Mouse (Mus musculus): ENCODE results near the gene Ssbp3. TPM values are rescaled to one million over a fixed set of nuclear protein-coding genes. Genes with fewer than 3 reads are reported as not detected.

Ssbp3 gene
- polyA plus RNA-seq, 1 experiment, result not detected

DNA sequence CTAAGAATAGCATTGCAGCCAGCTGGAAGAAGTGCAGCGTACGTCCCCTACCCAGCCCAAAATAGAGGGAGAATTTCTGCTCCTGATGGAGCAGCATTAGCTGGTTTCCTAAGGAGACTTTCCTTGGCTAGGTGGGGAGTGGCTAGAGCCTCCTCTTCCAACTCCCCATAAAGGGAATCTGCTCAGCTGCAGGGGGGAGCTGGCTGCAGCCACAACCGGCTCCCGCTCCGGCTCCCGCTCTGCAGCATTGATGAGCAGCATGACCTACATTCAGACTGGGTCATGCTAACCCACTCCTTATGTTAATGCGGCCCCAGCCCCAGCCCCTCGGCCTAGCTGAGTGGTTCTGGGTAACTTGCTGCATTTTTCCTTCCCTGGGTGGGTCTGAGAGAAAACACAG, 128.8 kb downstream of the Ssbp3 start:
- Histone ChIP-seq H3K4me3 (ENCODE audit: insufficient read depth, low read depth, low read length) (no peak overlapping the region), H3K4me1 (ENCODE audit: control insufficient read depth, insufficient read depth, low read length) (peaks cover 4% of the 10 kb centered on the region; the same call in 1 of the 2 replicates), H3K27ac (ENCODE audit: insufficient read depth, low read depth, low read length) (no peak overlapping the region)
- WGBS, result 68% methylated on average over 8 of the region's 8 CpGs
- no peak for TF ChIP-seq CTCF (IDR thresholded peaks at IDR 0.05; ENCODE audit: insufficient read depth, low read depth, low read length)
- TF ChIP-seq POLR2A (IDR thresholded peaks at IDR 0.05; ENCODE audit: insufficient read depth, low read depth, low read length), result no peak

- TF ChIP-seq POLR2A (IDR thresholded peaks at IDR 0.05; ENCODE audit: insufficient read depth, low read depth, low read length) (no peak), CTCF (IDR thresholded peaks at IDR 0.05; ENCODE audit: insufficient read depth, low read depth, low read length) (no peak)
- H3K4me3 ChIP-seq (ENCODE audit: insufficient read depth, low read depth, low read length), result no peak overlapping the region
- H3K27ac ChIP-seq (ENCODE audit: insufficient read depth, low read depth, low read length), result no peak overlapping the region
- 95% methylated on average over 6 of the region's 6 CpGs for WGBS
- H3K4me1 ChIP-seq (ENCODE audit: control insufficient read depth, insufficient read depth, low read length), result peaks cover 4% of the 10 kb centered on the region; the same call in 1 of the 2 replicates
Observed at GRCm38 (mm10) chr4:107042304-107042703, 131.8 kb downstream of the Ssbp3 start.

DNA sequence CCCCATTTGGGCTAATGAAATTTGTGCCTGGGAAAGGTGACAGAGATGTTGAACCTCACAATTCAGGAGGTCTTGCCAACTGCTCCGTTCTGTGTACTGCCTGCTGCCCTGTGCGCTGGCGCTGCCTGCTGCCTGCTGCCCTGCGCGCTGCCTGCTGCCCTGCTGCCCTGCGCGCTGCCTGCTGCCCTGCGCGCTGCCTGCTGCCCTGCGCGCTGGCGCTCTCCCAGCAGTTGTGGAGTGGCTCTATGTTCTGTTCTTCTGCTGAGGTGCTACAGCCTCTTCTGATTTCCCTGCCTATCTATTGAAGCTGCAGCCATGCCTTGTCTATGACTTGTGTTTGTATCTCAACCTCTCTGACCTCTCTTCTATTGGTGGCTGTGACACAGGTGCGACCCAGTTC, 134.7 kb downstream of the Ssbp3 start:
- Histone ChIP-seq H3K4me3 (ENCODE audit: insufficient read depth, low read depth, low read length) (no peak overlapping the region), H3K4me1 (ENCODE audit: control insufficient read depth, insufficient read depth, low read length) (peaks cover 3% of the 10 kb centered on the region; the same call in 1 of the 2 replicates), H3K27ac (ENCODE audit: insufficient read depth, low read depth, low read length) (no peak overlapping the region)
- no peak for TF ChIP-seq CTCF (IDR thresholded peaks at IDR 0.05; ENCODE audit: insufficient read depth, low read depth, low read length)
- no peak for TF ChIP-seq POLR2A (IDR thresholded peaks at IDR 0.05; ENCODE audit: insufficient read depth, low read depth, low read length)
- WGBS, result 97% methylated on average over 13 of the region's 13 CpGs

- WGBS, result 83% methylated on average over 5 of the region's 5 CpGs
- Histone ChIP-seq H3K4me1 (ENCODE audit: control insufficient read depth, insufficient read depth, low read length) (peaks cover 3% of the 10 kb centered on the region; the same call in 1 of the 2 replicates), H3K4me3 (ENCODE audit: insufficient read depth, low read depth, low read length) (no peak overlapping the region), H3K27ac (ENCODE audit: insufficient read depth, low read depth, low read length) (no peak overlapping the region)
- TF ChIP-seq POLR2A (IDR thresholded peaks at IDR 0.05; ENCODE audit: insufficient read depth, low read depth, low read length), result no peak
- no peak for TF ChIP-seq CTCF (IDR thresholded peaks at IDR 0.05; ENCODE audit: insufficient read depth, low read depth, low read length)
Observed at GRCm38 (mm10) chr4:107047806-107048205, 137.3 kb downstream of the Ssbp3 start.

- H3K27ac ChIP-seq (ENCODE audit: insufficient read depth, low read depth, low read length), result no peak overlapping the region
- no peak for TF ChIP-seq POLR2A (IDR thresholded peaks at IDR 0.05; ENCODE audit: insufficient read depth, low read depth, low read length)
- TF ChIP-seq CTCF (IDR thresholded peaks at IDR 0.05; ENCODE audit: insufficient read depth, low read depth, low read length), result no peak
- no peak overlapping the region for H3K4me3 ChIP-seq (ENCODE audit: insufficient read depth, low read depth, low read length)
- 69% methylated on average over 11 of the region's 11 CpGs for WGBS
- peaks cover 3% of the 10 kb centered on the region; the same call in 1 of the 2 replicates for H3K4me1 ChIP-seq (ENCODE audit: control insufficient read depth, insufficient read depth, low read length)
Observed at GRCm38 (mm10) chr4:107048568-107049162, 138.2 kb downstream of the Ssbp3 start.

GRCm38 (mm10) chr4:107051889-107052288, 141.4 kb downstream of the Ssbp3 start:
- no peak for TF ChIP-seq CTCF (IDR thresholded peaks at IDR 0.05; ENCODE audit: insufficient read depth, low read depth, low read length)
- no peak for TF ChIP-seq POLR2A (IDR thresholded peaks at IDR 0.05; ENCODE audit: insufficient read depth, low read depth, low read length)
- no peak overlapping the region for H3K27ac ChIP-seq (ENCODE audit: insufficient read depth, low read depth, low read length)
- 61% methylated on average over 4 of the region's 4 CpGs for WGBS
- H3K4me3 ChIP-seq (ENCODE audit: insufficient read depth, low read depth, low read length), result no peak overlapping the region
- peaks cover 3% of the 10 kb centered on the region; the same call in 1 of the 2 replicates for H3K4me1 ChIP-seq (ENCODE audit: control insufficient read depth, insufficient read depth, low read length)

DNA sequence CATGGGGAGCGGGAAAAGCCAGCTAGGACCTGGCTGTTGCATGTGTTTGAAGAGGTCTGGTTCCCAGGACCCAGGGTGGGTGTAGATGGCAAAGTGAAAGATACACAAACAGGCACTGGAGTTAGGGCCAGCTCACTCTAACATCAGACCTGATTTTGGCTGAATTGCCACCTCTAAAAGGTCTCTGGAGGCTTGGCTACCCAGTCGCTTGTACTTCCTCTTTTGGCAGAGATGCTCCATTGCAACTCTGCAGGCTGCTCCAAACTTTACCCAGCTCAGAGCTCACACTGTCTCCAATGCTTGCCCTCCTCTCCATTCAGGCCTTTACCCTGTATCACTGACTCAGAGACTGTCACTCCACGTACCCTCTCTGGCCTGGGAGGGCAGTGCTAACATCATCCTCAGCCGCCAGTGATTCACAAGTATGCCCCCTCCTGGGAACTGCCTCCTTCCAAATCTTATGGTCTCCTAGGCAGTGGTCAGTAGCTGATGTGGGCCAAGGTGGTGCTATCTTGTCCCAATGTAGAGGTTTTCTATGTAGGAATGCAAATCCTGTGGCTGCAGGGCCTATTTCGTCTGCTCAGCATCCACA, 142.6 kb downstream of the Ssbp3 start:
- Histone ChIP-seq H3K4me1 (ENCODE audit: control insufficient read depth, insufficient read depth, low read length) (peaks cover 3% of the 10 kb centered on the region; the same call in 1 of the 2 replicates), H3K27ac (ENCODE audit: insufficient read depth, low read depth, low read length) (no peak overlapping the region), H3K4me3 (ENCODE audit: insufficient read depth, low read depth, low read length) (no peak overlapping the region)
- 73% methylated on average over 5 of the region's 5 CpGs for WGBS
- TF ChIP-seq CTCF (IDR thresholded peaks at IDR 0.05; ENCODE audit: insufficient read depth, low read depth, low read length) (no peak), POLR2A (IDR thresholded peaks at IDR 0.05; ENCODE audit: insufficient read depth, low read depth, low read length) (no peak)

GRCm38 (mm10) chr4:107056088-107056487, 145.6 kb downstream of the Ssbp3 start:
- WGBS, result 82% methylated on average over 3 of the region's 3 CpGs
- Histone ChIP-seq H3K4me3 (ENCODE audit: insufficient read depth, low read depth, low read length) (no peak overlapping the region), H3K4me1 (ENCODE audit: control insufficient read depth, insufficient read depth, low read length) (no peaks in the 10 kb centered on the region), H3K27ac (ENCODE audit: insufficient read depth, low read depth, low read length) (no peak overlapping the region)
- no peak for TF ChIP-seq POLR2A (IDR thresholded peaks at IDR 0.05; ENCODE audit: insufficient read depth, low read depth, low read length)
- TF ChIP-seq CTCF (IDR thresholded peaks at IDR 0.05; ENCODE audit: insufficient read depth, low read depth, low read length), result no peak

GRCm38 (mm10) chr4:107058346-107058745, 147.8 kb downstream of the Ssbp3 start:
- TF ChIP-seq POLR2A (IDR thresholded peaks at IDR 0.05; ENCODE audit: insufficient read depth, low read depth, low read length), result no peak
- TF ChIP-seq CTCF (IDR thresholded peaks at IDR 0.05; ENCODE audit: insufficient read depth, low read depth, low read length), result no peak
- no peaks in the 10 kb centered on the region for H3K4me1 ChIP-seq (ENCODE audit: control insufficient read depth, insufficient read depth, low read length)
- no peak overlapping the region for H3K4me3 ChIP-seq (ENCODE audit: insufficient read depth, low read depth, low read length)
- no peak overlapping the region for H3K27ac ChIP-seq (ENCODE audit: insufficient read depth, low read depth, low read length)
- 90% methylated on average over 5 of the region's 5 CpGs for WGBS
